Mouse (Mus musculus) c-Kit-positive CD71-positive TER-119-negative erythroid progenitor cells, embryonic 14.5 days (primary cell): ENCODE measurements around the gene Map3k1.

Source experiments
- DNase-seq: peaks from one replicate; pipeline ENCODE4 v3.0.0-alpha.2; 2013; ENCODE audit warnings: low read depth

The Map3k1 gene

DNA sequence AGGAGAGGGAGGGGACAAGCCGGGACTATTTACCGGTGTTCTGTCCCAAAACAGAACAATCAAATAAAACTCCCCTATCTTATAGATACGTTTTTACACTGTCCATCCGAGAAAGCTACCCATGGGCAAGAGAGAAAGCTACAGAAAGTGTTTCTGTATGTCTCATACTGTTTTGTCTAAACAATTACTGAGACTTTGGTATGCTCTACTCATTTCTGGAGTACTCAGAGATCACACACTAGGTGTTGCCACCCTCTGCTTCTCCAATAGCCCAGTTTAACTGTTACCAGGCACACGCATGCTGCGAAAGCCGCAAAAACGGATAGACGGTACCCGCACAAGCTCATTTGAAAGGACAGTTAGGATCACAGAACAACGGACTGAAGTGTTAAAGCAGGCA is 17.2 kb downstream of the Map3k1 start:
- DNase-seq, result no peak

DNA sequence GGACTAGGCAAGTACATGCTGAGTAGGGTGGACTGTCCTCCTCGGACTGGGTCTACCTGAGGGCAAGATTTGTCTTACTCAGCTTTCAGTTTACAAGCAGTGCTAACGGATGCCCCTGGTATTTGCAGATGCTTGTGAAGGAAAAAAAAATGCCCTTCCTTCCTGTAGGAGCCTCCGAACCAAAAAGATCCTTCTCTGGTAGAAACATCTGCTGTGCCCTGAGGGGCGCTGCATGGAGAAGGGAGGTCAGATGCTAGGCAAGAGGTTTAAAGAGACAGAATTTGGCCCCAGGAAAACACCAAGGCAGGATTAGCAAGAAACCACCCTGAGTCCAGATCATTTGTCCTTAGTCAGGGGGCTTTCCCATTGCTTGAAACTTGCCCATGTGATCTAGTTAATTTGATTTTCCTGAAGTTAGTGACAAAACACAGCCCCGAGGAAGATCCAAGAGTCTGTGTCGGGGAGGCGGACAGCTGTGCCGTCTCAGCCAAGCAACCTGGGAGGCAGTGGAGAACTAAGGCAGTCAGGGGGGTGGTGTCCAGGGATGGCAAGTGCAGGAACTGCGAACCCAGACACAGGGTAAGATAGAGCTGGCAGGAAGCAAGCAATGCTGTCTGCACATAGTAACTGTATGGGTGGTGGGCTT is 19.2 kb downstream of the Map3k1 start:
- DNase-seq, result no peak

DNA sequence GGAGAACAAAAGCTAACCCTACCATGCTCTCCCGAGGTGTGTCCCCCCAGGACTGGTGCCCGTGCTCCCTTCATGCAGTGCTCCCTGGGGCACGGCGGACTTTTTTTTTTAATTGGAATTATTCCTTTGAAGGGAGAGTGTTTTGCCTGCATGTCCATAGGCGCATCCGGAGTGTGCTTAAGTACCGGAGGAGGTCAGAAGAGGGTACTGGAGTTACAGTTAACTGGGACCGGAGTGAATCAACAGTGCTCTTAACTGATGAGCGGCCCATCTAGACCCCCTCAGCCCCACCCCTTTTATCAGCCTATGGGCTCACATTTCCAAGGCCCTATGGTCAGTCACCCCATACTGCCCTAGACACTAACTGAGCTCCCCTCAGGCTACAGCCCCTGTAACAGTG is 19.9 kb downstream of the Map3k1 start:
- no peak for DNase-seq

DNA sequence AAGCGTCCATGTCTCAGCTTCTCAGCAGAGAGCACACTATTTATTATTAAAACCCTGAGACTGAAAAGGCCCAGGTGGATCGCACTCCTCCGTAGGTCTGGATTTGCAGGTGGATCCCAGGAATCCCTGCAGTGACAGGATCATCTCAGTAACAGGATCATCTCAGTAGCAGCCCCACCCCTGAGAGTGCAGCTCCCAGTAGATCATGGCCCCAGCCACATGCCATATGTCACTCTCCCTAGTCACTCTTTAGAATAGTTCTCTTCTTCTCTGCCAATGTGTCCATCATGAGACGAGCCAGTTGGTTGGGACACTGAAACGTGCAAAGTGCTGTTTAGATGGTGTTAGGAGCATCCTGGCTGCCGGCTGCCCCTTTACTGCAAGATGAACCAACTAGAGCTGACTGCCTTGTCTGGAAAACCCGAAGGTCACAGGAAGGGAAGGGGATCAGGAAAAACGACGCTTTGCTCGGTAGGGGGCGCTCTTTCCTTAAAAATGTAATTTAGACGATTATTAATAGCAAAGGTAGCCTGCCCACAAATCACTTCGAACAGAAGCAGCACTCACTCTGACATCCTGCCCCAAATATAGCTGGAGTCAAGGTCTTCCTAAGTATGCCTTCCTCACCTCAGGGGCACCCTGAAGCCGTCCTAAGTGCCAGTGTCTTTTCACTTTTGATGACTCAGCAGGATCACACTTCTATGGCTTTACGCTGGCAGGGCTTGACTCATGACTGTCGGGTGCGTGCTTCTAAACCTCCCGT is 20.8 kb downstream of the Map3k1 start:
- peak; percentile 77 for DNase-seq

DNA sequence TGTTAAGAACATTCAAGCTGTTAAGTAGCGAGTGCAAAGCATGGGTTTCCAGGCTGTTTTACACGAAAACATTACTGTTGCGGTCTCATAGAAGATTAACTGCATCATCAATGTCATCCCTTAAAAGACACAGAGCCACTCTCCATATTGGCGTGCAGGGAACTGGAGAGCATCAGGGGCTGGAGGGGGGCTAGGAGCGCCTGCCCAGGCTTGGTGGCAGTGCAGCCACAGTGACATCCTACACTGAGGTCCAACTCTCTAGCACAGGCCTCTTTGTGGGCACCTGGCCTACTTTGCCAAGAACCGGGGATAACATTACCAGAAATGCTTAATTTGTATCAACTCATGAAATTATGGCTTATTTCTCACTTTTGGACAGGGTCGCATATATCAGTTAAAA is 22.2 kb downstream of the Map3k1 start:
- no peak for DNase-seq

DNA sequence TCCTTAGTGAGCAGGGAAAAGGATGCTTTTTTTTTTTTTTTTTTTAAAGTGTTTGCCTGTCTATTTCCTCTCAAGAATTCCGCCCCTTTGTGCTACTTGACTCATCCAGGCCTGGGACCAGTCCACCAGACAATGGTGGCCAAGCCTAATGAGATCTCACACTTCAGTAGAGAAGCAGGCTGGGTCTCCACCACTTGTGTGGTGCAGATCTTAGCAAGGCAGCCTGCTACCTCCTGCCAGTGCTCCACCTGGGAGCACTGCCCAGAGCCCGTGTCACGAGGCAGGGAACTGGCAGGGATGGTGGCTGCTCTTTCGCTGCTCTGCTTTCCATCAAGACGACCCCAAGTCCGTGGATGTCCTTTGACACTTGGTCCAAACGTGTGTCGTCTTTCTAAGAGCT is 25.3 kb downstream of the Map3k1 start:
- DNase-seq, result no peak

DNA sequence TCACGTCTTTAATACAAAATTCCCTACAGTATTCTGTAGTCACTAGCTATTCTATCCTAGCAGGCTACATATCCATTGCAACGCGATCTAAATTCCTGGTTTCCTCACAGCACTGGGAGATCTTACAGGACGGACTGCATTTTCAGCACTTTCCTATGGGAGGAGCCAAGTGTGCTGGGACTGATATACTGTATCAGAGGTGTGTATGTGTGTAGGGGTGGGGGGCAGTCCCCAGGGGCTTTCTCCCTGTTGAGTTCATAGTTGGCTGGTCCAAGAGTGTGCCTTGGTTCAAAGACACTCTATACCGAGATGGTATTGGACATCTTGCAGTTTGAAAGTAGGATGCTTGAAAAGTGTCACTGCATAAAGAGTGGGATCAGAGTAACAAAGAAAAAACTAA is 29.3 kb downstream of the Map3k1 start:
- no peak for DNase-seq

DNA sequence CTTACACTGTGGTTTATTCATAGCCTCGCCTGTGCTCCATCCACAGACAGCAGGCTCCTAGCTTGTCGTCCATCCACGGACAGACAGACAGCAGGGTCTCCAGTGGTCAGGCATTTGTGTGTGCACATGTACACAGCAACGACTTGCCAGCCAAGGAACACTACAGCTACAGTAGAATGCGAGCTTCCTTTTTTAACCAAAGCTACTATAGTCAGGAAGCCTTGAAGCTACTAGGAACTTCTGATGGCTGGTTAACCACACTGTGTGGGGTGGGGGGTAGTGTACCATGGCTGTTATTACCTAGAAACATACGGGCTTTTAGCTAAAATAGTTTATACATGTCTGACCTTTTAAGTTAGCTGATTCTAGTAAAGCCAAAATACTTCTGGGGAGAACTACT is 30.2 kb downstream of the Map3k1 start:
- DNase-seq, result no peak

DNA sequence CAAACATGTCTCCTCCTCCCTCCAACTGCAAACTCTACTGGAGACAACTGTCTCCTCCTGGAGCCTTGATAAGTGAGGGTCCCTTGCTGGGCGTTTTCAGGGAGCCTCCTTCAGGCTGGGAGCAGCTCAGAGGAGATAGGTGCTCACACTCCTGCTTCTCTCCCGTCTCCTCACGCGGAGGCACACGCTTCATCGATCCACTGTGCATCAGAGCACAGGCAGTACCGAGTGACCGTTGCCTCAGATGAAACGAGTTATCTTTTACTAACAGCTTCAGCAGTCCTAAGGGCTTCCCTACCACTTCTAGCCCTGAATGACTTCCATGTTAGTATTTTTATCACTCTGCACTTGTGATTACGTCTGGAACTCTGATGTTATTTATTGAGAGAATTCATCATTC is 30.9 kb downstream of the Map3k1 start:
- no peak for DNase-seq

DNA sequence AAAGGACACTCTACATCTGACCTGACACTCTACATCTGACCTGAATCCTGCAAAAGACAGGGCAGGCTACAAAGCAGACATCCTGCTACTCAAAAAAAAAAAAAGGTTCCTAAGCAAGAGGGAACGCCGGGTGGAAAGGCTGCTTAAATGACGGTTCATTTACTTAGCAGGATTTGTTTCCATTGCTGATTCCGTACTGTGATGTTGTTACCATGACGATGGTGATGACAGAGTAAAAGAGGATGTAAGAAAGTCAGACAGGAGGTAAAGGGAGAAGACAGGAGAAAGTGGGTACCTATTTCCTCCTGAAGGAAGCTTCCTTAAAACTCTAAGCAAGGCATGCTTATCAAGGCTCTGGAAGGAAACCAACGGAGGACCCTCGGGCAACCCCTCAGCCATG is 31.6 kb downstream of the Map3k1 start:
- DNase-seq, result no peak

DNA sequence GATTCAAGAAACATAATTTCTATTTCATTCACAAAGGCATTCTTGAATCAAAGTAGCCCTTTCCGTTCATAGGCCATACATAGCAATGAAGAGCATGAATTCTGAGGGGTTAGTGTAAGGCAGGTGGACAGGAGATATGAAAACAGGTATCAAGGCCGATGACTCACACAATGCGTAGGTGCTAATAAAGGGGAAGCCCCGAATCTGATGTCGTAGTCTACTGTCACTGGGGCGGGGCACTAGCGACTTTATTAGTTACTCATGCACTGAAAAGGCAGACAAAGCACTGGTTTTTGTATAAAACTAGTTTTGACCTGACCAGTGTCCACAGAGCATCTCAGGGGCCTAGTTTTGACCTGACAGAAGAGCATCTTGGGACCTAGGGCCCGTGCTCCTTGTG is 36.7 kb downstream of the Map3k1 start:
- DNase-seq, result no peak

DNA sequence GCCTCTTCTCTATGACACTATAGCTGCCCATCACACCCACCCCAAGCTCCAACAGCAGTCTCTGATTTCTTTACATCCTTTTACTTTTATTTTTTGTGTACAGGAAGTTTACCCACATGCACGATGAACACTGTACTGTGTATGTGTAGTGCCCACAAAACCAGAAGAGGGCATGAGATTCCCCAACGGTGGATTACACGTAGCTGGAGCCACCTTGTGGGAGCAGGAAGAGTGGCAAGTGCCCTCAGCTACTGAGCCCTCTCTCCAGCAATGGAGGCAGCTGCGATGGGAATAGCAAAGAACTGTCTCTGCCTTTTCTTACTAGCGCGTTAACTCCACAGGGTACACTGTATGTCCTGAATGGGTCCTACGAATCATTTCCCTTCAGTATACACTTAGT is 37.6 kb downstream of the Map3k1 start:
- DNase-seq, result no peak

DNA sequence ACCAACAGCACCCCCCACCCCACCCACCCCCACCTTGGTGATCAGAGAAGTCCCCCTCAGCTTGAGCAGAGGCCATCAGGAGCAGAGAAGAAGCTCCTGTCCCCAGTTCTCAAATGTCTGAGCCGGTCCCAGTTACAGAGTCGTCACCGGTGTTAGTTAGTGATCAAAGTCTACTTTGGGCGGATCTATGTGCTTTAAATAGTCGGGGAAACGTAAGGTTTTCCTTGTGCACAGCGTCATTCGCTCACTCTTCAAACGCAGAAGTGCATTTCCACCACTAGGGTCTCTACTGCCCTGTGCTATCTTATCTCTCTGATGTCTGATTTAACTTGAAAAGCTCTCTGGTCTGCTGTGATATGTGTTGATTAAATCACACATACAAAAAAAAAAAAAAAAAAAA is 38.0 kb downstream of the Map3k1 start:
- no peak for DNase-seq

DNA sequence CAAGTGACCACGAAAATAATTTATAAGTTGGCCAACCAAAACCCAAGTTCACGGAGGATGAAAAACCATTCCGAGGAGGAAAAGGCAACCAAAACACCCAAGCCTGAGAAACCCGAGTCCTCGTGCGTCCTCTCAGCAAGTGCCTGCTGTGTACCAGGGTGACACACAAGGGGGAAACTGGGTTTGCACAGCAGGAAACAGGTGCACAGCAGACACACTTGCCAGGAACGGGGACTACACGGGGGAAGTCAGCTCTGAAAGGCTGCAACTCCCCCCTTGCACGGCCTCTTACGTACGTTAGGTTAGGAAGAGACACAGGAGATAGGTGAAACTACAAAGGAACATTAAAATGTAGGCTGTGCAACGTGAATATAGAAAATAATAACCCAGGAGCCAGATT is 46.3 kb downstream of the Map3k1 start:
- no peak for DNase-seq

DNA sequence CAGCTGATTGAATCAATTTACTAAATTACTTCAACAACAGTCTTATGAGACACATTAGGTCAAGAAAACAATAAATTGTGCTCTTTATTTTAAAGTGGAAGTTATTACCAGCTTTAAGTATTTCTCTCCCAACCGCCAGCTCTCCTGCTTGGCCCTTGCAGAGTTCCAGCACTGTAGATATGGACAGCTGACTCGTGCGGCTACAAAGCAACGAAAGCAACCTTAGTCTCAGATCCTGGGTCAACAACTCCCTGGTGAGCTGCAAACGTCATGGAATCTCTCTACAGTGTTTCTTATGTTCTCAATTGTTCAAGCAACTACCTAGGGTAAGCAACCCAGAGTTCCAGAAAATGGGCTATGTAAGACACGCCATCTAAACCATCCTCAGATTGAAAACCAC is 51.8 kb downstream of the Map3k1 start:
- no peak for DNase-seq

DNA sequence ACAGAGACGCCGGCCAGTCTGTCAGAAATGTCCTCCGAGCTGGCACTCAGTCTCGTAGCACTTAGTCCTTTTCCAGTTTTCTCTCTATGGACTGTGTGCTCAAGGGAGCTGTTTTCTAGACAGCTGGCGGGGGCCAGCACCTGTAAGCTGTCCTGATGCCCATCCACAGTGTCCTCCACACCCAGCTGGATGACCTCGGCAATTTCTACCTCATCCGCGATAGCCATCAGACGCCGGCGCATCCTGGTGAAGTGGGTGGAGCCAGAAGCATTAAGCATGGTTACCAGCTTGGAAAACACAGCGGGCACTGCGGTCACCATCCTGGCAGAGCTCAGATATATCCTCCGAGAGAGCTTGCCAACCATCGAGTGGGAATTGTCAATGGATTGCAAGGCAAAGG is 52.9 kb downstream of the Map3k1 start:
- DNase-seq, result no peak

DNA sequence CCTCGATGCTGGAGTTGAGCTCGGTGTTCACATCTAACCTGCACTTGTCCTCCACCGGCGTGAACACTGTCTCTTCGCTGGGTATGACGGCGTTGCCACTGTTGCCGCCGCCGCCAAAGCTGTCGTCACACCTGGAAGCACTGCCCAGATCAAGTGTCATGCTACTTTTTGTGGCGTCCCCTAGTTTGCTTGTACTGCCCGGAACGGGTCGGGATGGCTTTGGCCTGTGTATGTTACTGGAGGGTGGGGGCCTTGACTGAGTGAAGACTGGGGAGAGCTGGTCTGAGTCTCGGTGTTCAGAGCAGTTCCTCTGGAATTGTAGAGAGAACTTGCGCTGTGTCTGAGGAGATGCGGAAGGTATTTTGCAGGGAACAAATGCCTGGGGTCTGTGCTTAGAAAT is 53.4 kb downstream of the Map3k1 start:
- no peak for DNase-seq

DNA sequence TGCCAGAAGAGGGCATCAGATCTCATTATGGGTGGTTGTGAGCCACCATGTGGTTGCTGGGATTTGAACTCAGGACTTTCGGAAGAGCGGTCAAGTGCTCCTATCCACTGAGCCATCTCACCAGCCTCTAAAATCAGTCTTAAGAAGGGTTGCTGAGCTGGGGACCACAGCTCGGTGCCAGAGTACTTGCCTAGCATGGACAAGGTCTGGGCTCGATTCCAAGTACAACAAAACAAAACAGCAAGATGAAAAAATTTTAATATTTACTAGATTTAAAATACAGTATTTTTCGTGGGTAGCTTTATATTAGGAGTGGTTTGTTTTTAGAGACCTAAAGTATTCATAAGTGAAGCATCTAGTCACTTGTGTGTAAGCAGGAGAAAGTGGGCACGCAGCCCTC is 55.5 kb downstream of the Map3k1 start:
- no peak for DNase-seq

DNA sequence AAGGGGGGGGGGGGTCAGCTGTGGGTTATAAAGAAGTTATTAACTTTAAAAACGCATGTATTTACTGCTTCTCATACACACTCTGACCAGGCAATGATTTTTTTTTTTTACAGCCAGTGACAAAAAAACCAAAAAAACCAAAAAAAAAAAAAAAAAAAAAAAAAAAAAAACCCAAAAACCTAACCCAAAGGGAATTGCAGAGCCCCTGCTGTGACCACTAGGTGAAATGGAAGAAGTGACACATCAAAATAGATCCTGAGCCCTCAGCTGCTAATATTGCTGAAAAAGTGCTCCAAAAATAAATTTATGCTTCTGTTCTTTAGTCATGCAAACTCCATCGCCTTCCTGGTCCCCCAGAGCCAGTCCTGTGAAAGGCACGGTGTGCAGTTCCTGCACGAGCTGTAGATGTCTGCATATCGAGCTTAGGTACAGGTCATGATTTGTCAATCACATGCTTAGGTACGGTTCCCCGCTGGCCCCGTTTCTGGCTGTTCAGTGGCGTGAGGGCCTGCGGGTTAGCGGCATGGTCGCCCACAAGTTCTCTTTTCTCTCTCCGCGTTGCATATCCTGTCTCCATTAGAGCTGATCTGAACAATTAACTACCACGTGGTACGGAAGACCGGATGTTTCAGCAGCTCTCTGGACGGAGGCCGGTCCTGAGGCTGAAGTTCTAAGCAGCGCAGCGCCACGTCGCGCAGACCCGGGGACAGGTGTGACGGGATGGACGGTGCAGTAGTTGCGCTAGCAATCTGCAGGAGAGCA is 60.3 kb downstream of the Map3k1 start:
- DNase-seq, result no peak

DNA sequence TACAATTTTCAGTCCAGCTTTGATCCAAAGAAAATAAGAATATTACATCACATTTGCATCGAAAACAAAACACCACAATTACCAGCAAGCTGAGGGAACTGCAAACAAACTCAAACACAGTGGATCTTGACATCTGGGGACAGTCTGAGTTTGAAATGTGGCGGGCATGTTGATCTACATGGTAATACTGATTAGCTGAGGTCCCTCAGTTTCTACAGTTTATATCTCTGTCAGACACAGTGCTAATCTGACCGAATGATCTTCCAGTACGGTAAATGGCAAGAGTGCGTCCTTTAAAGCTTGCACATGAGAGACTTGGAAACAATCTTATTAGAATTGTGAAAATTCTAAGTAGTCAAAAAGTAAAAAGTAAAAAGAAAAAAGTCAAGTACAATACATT is 62.0 kb downstream of the Map3k1 start:
- peak; percentile 51 for DNase-seq

DNA sequence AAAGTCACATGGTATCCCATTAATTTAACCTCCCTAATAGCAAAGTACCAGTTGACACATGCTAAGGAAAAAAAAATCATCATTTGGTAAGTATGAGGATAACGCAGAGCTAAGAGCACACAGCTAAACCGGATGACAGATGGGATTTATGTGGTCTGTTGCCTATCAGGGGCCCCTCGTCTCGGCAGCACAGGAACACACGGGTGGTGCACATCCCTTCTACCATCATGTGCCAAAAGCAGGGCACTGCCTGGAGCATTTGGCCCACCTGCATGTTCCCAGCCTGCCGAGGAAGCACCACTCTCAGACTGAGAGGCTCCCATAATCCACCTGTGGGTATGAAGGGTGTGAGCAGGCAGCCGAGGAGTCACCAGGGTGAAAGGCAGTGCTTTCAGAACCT is 63.6 kb downstream of the Map3k1 start:
- DNase-seq, result no peak

DNA sequence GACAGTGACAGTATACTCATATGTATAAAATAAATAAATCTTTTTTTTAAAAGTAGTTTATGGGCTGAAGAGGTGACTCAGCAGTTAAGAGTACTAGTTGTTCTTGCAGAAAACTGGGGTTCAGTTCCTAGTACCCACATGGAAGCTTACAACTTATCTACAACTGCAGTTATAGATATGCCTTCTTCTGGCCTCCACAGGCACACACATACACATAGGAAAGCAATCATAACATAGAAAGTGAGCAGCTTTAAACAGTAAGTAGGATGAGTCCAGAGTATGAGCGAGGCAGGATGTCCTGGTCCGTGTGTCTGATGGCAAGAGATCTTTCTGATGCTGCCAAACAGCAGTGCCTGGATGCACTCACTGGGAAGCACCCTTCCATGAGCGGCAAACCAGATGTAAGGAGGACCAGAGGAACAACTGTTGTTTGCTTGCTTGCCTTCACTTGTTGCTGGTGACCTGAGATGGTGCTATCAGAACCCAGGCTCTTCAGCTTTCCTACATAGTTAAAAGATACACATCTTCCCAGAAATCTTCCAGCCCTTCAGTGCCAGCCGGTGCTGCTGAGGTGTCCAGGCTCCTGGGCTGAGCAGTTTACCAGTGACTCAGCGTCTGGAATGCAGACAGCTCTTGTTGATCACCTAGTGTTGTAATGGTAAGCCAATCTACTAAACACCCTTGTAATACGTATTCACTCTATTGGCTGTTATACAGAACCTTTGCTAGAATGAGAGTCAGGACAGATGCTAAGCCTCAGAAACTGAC is 64.4 kb downstream of the Map3k1 start:
- peak; percentile 54 for DNase-seq
